Mouse (Mus musculus): ENCODE measurements around the gene Vcl.

GRCm38 (mm10) chr14:20914415-20914814 lies 14.8 kb upstream of the Vcl start:
- TF ChIP-seq POLR2A (IDR thresholded peaks at IDR 0.05; ENCODE audit: insufficient read length, low read depth) = no peak
- TF ChIP-seq MYOD1 (IDR thresholded peaks at IDR 0.05; ENCODE audit: control insufficient read depth in 1 of 3, insufficient read length in 2 of 3, low read depth in 2 of 3) = no peak
- TF ChIP-seq MAX (IDR thresholded peaks at IDR 0.05; ENCODE audit: low read depth) = no peak
- no peak for TF ChIP-seq USF1 (IDR thresholded peaks at IDR 0.05; ENCODE audit: low read depth)
- TF ChIP-seq SRF (IDR thresholded peaks at IDR 0.05; ENCODE audit: control insufficient read depth, insufficient read length, low read depth) = no peak
- TF ChIP-seq TCF12 (IDR thresholded peaks at IDR 0.05; ENCODE audit: insufficient read depth, poor library complexity, severe bottlenecking) = no peak
- TF ChIP-seq POLR2AphosphoS2 (IDR thresholded peaks at IDR 0.05; ENCODE audit: insufficient read length, low read depth) = no peak
- no peak for TF ChIP-seq TCF3 (IDR thresholded peaks at IDR 0.05; ENCODE audit: insufficient read length, low read depth)
- TF ChIP-seq E2F4 (IDR thresholded peaks at IDR 0.05; ENCODE audit: insufficient read depth) = no peak
- no peak for TF ChIP-seq MYOG (IDR thresholded peaks at IDR 0.05; ENCODE audit: control insufficient read depth in 1 of 3, insufficient read depth in 1 of 3, insufficient read length in 2 of 3, low read depth in 2 of 3)
- no peak for TF ChIP-seq CEBPB (IDR thresholded peaks at IDR 0.05; ENCODE audit: insufficient read depth, poor library complexity, severe bottlenecking)
